Mouse (Mus musculus) MEL (cell line): ENCODE results near the gene Gm20388. TPM values are rescaled to one million over a fixed set of nuclear protein-coding genes. Genes with fewer than 3 reads are reported as not detected.

ENCODE experiments used
- DNase-seq: peaks from one replicate; pipeline ENCODE4 v3.0.0; 2011; ENCODE audit warnings: low read depth, low spot score
- H3K27ac ChIP-seq: 2 replicates; pipeline ENCODE4 v1.5.1; 2012; ENCODE audit warnings: low read depth, mild to moderate bottlenecking, control low read depth, low read length, moderate library complexity; ENCODE audit not compliant: control insufficient read depth
- H3K27me3 ChIP-seq, 2 experiments: fragments of 150-350 bp in 1 of 2; sonication (generic) in 1 of 2; 2 replicates each; pipeline ENCODE4 v1.6.1; 2012; ENCODE audit warnings: low read length in 2 of 2, mild to moderate bottlenecking in 2 of 2, improper control_type of control experiment in 1 of 2, moderate library complexity in 1 of 2; ENCODE audit not compliant: insufficient read depth in 2 of 2, control insufficient read depth in 1 of 2
- H3K36me3 ChIP-seq, 2 experiments: 2 replicates each; pipeline ENCODE4 v1.6.1; 2012 to 2014; ENCODE audit warnings: low read length in 2 of 2, improper control_type of control experiment in 1 of 2, inconsistent platforms in 1 of 2, mild to moderate bottlenecking in 1 of 2; ENCODE audit not compliant: insufficient read depth in 2 of 2, control insufficient read depth in 1 of 2
- H3K4me1 ChIP-seq, 2 experiments: fragments of 150-350 bp in 1 of 2; sonication (generic) in 1 of 2; 2 replicates each; pipeline ENCODE4 v1.6.1; 2012; ENCODE audit warnings: low read length in 2 of 2, improper control_type of control experiment in 1 of 2, mild to moderate bottlenecking in 1 of 2; ENCODE audit not compliant: insufficient read depth in 2 of 2, control insufficient read depth in 1 of 2
- H3K4me3 ChIP-seq, 2 experiments: fragments of 150-350 bp in 1 of 2; sonication (generic) in 1 of 2; 2 replicates each; pipeline ENCODE4 v1.5.1; 2012; ENCODE audit warnings: low read depth in 2 of 2, low read length in 2 of 2, mild to moderate bottlenecking in 2 of 2, moderate library complexity in 2 of 2, control low read depth in 1 of 2, improper control_type of control experiment in 1 of 2; ENCODE audit not compliant: control insufficient read depth in 1 of 2, insufficient read depth in 1 of 2
- H3K79me2 ChIP-seq: 2 replicates; pipeline ENCODE4 v1.6.1; 2012; ENCODE audit warnings: mild to moderate bottlenecking, low read length, moderate library complexity; ENCODE audit not compliant: control insufficient read depth, poor library complexity, insufficient read depth
- H3K9ac ChIP-seq: 2 replicates; pipeline ENCODE4 v1.6.1; 2012; ENCODE audit warnings: low read depth, mild to moderate bottlenecking, control low read depth, low read length, moderate library complexity; ENCODE audit not compliant: control insufficient read depth, poor library complexity, severe bottlenecking
- H3K9me3 ChIP-seq: fragments of 150-350 bp; sonication (generic); replicated peaks from 2 replicates; pipeline ENCODE4 v1.6.1; 2012; ENCODE audit warnings: mild to moderate bottlenecking, low read length, improper control_type of control experiment, moderate library complexity; ENCODE audit not compliant: insufficient read depth
- BHLHE40 ChIP-seq: IDR thresholded peaks from 2 replicates; pipeline ENCODE4 v1.6.1; 2012; ENCODE audit warnings: low read depth, mild to moderate bottlenecking, inconsistent platforms, low read length, improper control_type of control experiment, borderline replicate concordance
- CHD1 ChIP-seq: IDR thresholded peaks from 2 replicates; pipeline ENCODE4 v1.6.1; 2012; ENCODE audit warnings: low read depth, mild to moderate bottlenecking, inconsistent platforms, low read length, improper control_type of control experiment
- EP300 ChIP-seq, 2 experiments: IDR thresholded peaks; 2 replicates each; pipeline ENCODE4 v1.6.1; 2011; ENCODE audit warnings: improper control_type of control experiment in 2 of 2, low read length in 2 of 2, low read depth in 1 of 2, mild to moderate bottlenecking in 1 of 2
- MXI1 ChIP-seq: IDR thresholded peaks from 2 replicates; pipeline ENCODE4 v1.6.1; 2011; ENCODE audit warnings: mild to moderate bottlenecking, low read depth, low read length, improper control_type of control experiment
- RCOR1 ChIP-seq: IDR thresholded peaks from 2 replicates; pipeline ENCODE4 v1.6.1; 2012; ENCODE audit warnings: low read depth, mild to moderate bottlenecking, inconsistent platforms, low read length, improper control_type of control experiment
- SIN3A ChIP-seq: IDR thresholded peaks from 2 replicates; pipeline ENCODE4 v1.6.1; 2012; ENCODE audit warnings: low read length, improper control_type of control experiment, inconsistent platforms
- SMC3 ChIP-seq: IDR thresholded peaks from 2 replicates; pipeline ENCODE4 v1.6.1; 2011; ENCODE audit warnings: low read depth, low read length, improper control_type of control experiment
- TBP ChIP-seq: IDR thresholded peaks from 2 replicates; pipeline ENCODE4 v1.8.0; 2011; ENCODE audit warnings: low read depth, low read length, improper control_type of control experiment
- UBTF ChIP-seq: IDR thresholded peaks from 2 replicates; pipeline ENCODE4 v1.6.1; 2012; ENCODE audit warnings: low read depth, mild to moderate bottlenecking, inconsistent platforms, low read length, improper control_type of control experiment, moderate library complexity, borderline replicate concordance; ENCODE audit not compliant: insufficient read depth
- USF1 ChIP-seq: IDR thresholded peaks from 2 replicates; pipeline ENCODE4 v1.6.1; 2014; ENCODE audit warnings: low read depth, mild to moderate bottlenecking, inconsistent platforms, low read length, improper control_type of control experiment, moderate library complexity
- USF2 ChIP-seq, 2 experiments: IDR thresholded peaks; 2 replicates each; pipeline ENCODE4 v1.6.1; 2011 to 2012; ENCODE audit warnings: improper control_type of control experiment in 2 of 2, low read length in 2 of 2, borderline replicate concordance in 1 of 2, inconsistent platforms in 1 of 2, low read depth in 1 of 2, mild to moderate bottlenecking in 1 of 2; ENCODE audit not compliant: insufficient read depth in 1 of 2
- ZKSCAN1 ChIP-seq: IDR thresholded peaks from 2 replicates; pipeline ENCODE4 v1.6.1; 2012; ENCODE audit warnings: low read depth, mild to moderate bottlenecking, inconsistent platforms, low read length, improper control_type of control experiment, moderate library complexity
- polyA plus RNA-seq, 2 experiments: library from polyadenylated mRNA; stranded (reverse) in 1 of 2; unstranded in 1 of 2; fragments of >175 nt in 1 of 2; fragments of >200 nt in 1 of 2; gene quantifications; 2 replicates each; pipeline versions ENCODE4 v1.2.1 to v1.2.4; 2012; ENCODE audit warnings: low replicate concordance in 2 of 2, low read depth in 1 of 2; ENCODE audit not compliant: insufficient read length in 2 of 2, insufficient read depth in 1 of 2, missing spikeins in 1 of 2
- total RNA-seq: library from RNA; depleted of rRNA; stranded (reverse); fragments of 300-350 nt; gene quantifications from 2 replicates; pipeline ENCODE4 v1.2.3, GENCODE M21; 2012

The Gm20388 gene
- total and polyA plus RNA-seq, 3 experiments = 11.1 to 17.8 TPM; not detected in 1

DNA sequence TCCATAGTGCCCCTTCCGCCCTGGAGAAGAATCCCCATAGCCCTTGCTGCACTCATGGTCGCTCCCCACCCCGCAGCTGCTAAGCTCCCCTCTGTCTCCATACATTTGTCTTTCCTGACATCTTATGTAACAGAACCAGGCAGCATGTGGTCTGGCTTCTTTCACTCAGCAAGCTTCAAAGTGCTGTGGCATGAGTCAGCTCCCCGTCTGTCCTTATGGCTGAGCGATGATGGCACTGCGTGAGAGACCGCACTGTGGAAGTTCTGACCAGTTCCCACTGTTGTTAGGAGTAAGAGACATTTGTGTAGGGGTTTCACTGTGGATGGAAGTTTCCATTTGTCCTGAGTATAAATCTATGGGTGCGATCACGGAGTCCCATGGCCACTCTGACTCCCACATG is 2270.8 kb downstream of the Gm20388 start:
- H3K27ac ChIP-seq = no peak overlapping the region
- DNase-seq = no peak
- no peak for TF ChIP-seq BHLHE40
- no peak for TF ChIP-seq MXI1
- no peak for TF ChIP-seq UBTF
- TF ChIP-seq USF1 = no peak
- TF ChIP-seq USF2 (IDR thresholded peaks at IDR 0.05; ENCODE audit: borderline replicate concordance in 1 of 2, insufficient read depth in 1 of 2, low read depth in 1 of 2, low read length in 2 of 2) = no peak
- TF ChIP-seq RCOR1 = no peak
- no peak for TF ChIP-seq SMC3
- TF ChIP-seq CHD1 = no peak
- TF ChIP-seq TBP = no peak
- TF ChIP-seq EP300 (IDR thresholded peaks at IDR 0.05; ENCODE audit: low read depth in 1 of 2, low read length in 2 of 2) = no peak
- H3K9me3 ChIP-seq = no peaks in the 10 kb centered on the region
- no peaks in the 10 kb centered on the region for H3K27me3 ChIP-seq
- H3K4me1 ChIP-seq = no peaks in the 10 kb centered on the region
- H3K36me3 ChIP-seq = no peaks in the 10 kb centered on the region
- H3K4me3 ChIP-seq = no peak overlapping the region
- H3K9ac ChIP-seq = no peak overlapping the region
- H3K79me2 ChIP-seq = no peaks in the 10 kb centered on the region

DNA sequence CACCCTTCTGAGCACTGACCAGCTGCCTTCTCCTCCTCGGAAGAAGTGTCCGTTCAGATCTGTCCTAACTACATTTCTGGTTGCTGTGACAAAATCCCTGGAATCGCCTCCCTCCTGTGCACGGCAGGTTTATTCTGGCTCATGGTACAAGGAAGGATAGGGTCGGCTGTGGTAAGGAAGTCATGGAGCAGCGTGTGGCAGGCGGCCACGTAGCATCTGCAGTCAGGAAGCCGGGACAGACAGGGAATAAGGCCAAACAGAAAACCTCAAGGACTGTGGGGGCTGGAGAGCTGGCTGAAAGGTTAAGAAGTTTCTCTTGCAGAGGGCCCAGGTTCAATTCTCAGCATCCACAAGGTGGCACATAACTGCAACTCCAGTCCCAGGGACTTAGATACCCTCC is 2271.3 kb downstream of the Gm20388 start:
- Histone ChIP-seq H3K79me2 (no peaks in the 10 kb centered on the region), H3K9ac (no peak overlapping the region), H3K27ac (no peak overlapping the region), H3K27me3 (no peaks in the 10 kb centered on the region), H3K9me3 (no peaks in the 10 kb centered on the region), H3K4me3 (no peak overlapping the region), H3K4me1 (no peaks in the 10 kb centered on the region), H3K36me3 (no peaks in the 10 kb centered on the region)
- DNase-seq = no peak
- TF ChIP-seq TBP = no peak
- no peak for TF ChIP-seq SIN3A
- no peak for TF ChIP-seq BHLHE40

DNA sequence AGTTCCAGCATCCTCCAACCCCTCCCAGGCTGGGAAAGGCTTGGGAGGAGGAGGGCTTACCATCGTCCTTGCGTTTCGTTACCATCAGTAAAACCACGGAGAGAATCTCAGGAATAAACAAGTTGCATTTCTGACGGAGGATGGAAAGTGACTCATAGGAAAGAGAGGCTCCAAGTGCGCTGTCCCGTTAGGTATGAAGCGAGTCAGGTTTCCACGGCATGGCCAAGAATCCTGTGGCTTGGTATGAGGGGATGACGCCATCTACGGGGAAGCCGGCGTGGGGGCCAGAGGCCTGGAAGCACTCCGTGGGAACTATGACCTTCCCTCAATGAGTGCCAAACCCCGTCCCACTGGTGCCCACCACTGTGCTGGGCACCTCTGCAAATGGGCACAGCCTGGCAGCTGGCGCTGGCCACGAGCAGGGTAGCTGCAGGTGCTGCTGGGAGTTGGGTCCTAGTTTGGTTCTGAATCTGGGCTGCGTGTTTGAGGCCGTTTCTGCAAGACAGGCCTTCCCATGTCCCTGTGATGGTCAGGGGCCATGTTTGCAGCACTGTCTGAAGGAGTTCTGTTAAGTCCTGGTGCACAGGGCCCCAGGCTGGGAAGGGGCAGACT is 2275.8 kb downstream of the Gm20388 start:
- Histone ChIP-seq H3K27me3 (no peaks in the 10 kb centered on the region), H3K27ac (no peak overlapping the region), H3K9me3 (no peaks in the 10 kb centered on the region), H3K4me1 (no peaks in the 10 kb centered on the region), H3K79me2 (no peaks in the 10 kb centered on the region), H3K36me3 (no peaks in the 10 kb centered on the region), H3K4me3 (no peak overlapping the region), H3K9ac (no peak overlapping the region)
- no peak for DNase-seq
- TF ChIP-seq ZKSCAN1 = no peak
